Mouse (Mus musculus) brain, embryonic 14.5 days (tissue): Measurements from ENCODE around the gene Tnnt2. TPM values are rescaled to one million over a fixed set of nuclear protein-coding genes. Genes with fewer than 3 reads are reported as not detected.

Experiments
- DNase-seq: peaks from one replicate; pipeline ENCODE4 v3.0.0-alpha.2; 2011; ENCODE audit warnings: low read depth
- CTCF ChIP-seq: fragments of 200-500 bp; IDR thresholded peaks from 2 replicates; pipeline ENCODE4 v1.5.1; 2012; ENCODE audit warnings: inconsistent platforms, mild to moderate bottlenecking, moderate library complexity, borderline replicate concordance; ENCODE audit not compliant: insufficient read depth, insufficient read length; ENCODE audit errors: extremely low read depth
- POLR2A ChIP-seq: fragments of 200-500 bp; IDR thresholded peaks from 2 replicates; pipeline ENCODE4 v1.6.1; 2012; ENCODE audit warnings: mild to moderate bottlenecking, inconsistent platforms, borderline replicate concordance; ENCODE audit not compliant: poor library complexity, insufficient read depth, insufficient read length, severe bottlenecking; ENCODE audit errors: extremely low read depth
- polyA plus RNA-seq: library from polyadenylated mRNA; depleted of rRNA; stranded (reverse); fragments of >200 nt; gene quantifications from 2 replicates; pipeline ENCODE4 v1.2.3, GENCODE M21; 2012; rRNA removed

Tnnt2 gene
- 0.71 and 1.0 TPM in 2 replicates for polyA plus RNA-seq

- DNase-seq: no peak
- TF ChIP-seq CTCF (no peak), POLR2A (no peak)
Measured at GRCm38 (mm10) chr1:135835716-135836483, at the start of gene Tnnt2. TSS of gene Tnnt2 (plus strand) at chr1:135836354.

DNA sequence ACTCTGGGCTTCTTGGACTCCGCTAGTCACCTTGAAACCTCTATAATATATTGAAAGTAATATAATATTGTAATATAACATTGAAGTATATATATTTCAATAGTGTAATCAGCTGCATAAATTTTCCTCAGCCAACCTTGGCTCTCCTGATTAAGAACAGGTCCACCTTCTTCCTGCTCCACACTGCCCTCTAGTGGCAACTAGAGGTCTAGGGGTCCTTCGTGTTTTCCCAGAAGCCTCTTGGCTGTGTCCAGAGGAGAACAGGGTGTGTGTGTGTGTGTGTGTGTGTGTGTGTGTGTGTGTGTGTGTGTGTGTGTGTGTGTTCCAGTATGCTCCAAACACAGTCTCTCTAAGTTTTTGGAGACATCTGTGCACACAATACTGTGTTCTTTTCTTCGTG lies 48.4 kb upstream of the Tnnt2 start:
- peak; percentile 84 for DNase-seq

GRCm38 (mm10) chr1:135788708-135789107 lies 47.4 kb upstream of the Tnnt2 start:
- TF ChIP-seq CTCF (peak; percentile 39; the same call in 1 of the 2 replicates), POLR2A (no peak)
- DNase-seq: peak; percentile 28

More for the DNA sequence above, 48.4 kb upstream of the Tnnt2 start:
- no peak for TF ChIP-seq POLR2A
- TF ChIP-seq CTCF: peak; percentile 81; the same call in 1 of the 2 replicates

- DNase-seq: peak; percentile 76
- TF ChIP-seq POLR2A (no peak), CTCF (peak; percentile 86)
Measured at GRCm38 (mm10) chr1:135789815-135790214, 46.3 kb upstream of the Tnnt2 start.

DNA sequence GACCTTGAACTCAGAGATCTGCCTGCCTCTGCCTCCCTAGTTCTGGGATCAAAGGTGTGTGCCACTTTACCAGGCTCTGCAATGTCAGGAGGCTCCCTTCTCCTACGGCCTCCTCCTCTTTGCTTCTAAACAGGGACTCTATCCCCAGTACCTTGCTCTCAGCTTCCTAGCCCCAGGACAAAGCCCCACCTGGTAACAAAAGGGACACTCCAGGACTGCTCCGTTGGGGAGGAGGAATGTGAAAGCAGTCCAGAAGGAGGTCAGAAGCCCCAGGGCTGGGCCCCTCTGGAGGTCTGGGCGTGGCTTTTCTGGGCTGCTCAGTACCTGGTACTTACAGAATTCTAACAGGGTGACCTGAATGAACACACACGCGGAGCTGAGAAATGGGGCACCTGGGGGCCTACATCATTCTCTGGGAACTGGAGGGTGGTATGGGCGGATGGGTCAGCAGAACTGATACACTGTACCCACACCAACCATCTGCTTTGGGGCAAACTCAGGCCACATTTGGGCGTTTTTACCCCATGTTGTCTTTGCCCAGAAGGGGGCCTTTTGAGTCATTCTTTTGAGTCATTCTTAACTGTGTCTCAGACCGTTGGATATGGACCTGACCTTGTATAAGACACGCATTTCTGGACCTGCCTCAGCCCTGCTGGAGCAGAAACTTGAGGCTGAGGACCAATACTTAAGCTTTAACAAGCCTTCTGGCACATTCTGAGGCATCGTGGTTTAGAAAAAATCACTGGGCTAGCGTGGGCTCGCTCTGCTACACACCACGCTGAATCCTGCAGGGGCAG lies 43.8 kb upstream of the Tnnt2 start:
- no peak for DNase-seq
- no peak for TF ChIP-seq CTCF
- TF ChIP-seq POLR2A: no peak

DNA sequence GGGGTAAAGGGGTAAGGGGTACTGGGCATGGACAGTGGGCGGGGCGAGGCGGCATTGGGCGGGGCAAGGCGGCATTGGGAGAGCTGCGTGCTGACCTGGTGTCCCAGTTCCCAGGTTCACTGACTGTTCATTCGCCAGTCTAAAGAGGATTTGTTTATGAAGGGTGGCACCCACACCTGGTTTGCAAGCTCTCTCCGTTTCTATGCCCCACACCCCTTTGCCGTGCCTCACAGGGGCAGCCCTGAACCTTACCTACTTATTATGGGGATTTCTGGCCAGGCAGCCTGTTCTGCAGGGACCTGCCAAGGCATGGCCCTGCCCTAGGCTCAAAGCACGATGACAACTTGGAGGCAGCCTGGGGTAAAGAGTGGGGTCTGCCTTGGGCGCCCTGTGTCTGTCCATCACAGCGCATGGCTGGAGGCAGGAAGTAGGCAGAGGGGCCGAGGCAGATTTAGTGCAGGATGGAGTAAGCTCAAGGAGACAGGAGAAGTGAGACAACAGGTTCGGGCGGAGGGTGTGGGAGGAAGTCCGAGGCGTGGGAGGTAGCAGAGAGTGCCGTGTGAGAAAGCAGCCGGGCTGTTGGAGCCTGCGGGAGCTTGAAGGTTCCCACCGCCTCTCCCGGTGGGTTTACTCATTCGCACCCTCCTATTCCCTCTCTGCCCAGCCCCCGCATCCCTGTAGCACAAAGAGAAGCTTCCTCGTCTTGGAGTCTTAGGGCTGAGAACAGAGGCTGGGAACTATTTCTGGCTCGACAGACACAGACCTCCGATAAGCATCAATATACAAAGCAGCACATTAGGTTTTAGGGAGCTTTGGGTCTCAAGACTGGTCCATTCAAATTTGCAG lies 42.6 kb upstream of the Tnnt2 start:
- peak; percentile 31 for DNase-seq
- TF ChIP-seq POLR2A (no peak), CTCF (no peak)

DNA sequence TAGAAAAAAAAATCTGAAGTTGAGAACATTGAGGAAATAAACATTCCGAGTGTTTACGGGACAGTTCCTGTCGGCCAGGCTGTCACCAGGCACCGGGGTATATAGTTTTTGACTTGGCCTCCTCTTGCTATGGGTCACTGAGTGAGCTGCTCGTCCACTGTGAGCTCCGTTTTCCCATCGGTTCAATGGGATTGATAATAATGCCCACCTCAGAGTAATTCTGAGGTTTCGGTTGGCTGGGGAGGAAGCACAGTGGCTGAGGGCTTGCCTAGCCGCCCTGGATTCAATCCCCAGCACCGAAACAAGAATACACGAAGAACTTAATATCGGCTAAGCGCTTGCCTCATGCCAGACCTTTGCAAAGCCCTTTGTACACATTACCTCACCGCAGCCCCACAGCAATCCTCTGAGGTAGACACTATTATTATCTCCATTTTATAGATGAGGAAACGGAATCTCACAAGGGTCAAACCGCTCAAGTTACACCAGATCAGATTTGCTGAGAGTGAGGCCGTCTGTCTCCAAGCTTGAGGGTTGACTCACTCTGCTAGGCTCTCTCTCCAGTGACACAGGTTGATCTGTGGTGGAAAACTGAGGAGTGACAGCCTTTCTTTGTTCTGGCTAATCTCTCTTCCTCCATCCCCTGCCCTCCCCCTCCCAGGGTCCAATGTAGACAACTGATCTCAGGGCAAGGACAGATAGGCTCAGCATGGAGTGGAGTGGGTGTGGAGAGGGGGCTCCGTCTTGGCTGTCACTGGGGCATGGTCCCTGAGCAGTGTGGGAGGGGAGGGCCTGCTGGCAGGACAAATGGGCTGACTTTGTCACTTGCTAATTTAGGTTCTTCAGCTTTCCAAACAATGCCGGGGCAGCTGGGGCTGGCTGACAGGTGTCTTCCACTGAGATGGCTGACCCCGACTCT lies 41.7 kb upstream of the Tnnt2 start:
- DNase-seq: no peak
- no peak for TF ChIP-seq CTCF
- TF ChIP-seq POLR2A: no peak

- DNase-seq: no peak
- TF ChIP-seq CTCF (no peak), POLR2A (no peak)
Measured at GRCm38 (mm10) chr1:135798492-135798891, 37.7 kb upstream of the Tnnt2 start.

- TF ChIP-seq CTCF: no peak
- DNase-seq: no peak
Measured at GRCm38 (mm10) chr1:135799109-135799627, 37.0 kb upstream of the Tnnt2 start.

- no peak for TF ChIP-seq CTCF
- no peak for TF ChIP-seq POLR2A
- DNase-seq: peak; percentile 50
Measured at GRCm38 (mm10) chr1:135800192-135800950, 35.8 kb upstream of the Tnnt2 start.
